Mouse (Mus musculus) megakaryocyte, adult 5-6 weeks (primary cell): ENCODE measurements around the gene Maml2. TPM values are rescaled to one million over a fixed set of nuclear protein-coding genes. Genes with fewer than 3 reads are reported as not detected.
A peak's percentile ranks its signal among the peaks of the same experiment; 100 is the strongest.

ENCODE experiments used
- ATAC-seq: 2 replicates; pipeline ENCODE4 v1.8.0; 2016; ENCODE audit warnings: mild to moderate bottlenecking, inconsistent platforms; ENCODE audit not compliant: poor library complexity, severe bottlenecking
- total RNA-seq, 2 experiments: library from RNA; stranded (forward) in 1 of 2; stranded (reverse) in 1 of 2; fragments of 153-499, 151-499 nt in 1 of 2; fragments of 221-1000, 200-1000 nt in 1 of 2; gene quantifications; 2 replicates each; pipeline versions ENCODE4 v1.2.3 to v1.2.4; 2015 to 2017

Gene Maml2
- total RNA-seq, 2 experiments from 2014 or later: 0.62 to 2.0 TPM

DNA sequence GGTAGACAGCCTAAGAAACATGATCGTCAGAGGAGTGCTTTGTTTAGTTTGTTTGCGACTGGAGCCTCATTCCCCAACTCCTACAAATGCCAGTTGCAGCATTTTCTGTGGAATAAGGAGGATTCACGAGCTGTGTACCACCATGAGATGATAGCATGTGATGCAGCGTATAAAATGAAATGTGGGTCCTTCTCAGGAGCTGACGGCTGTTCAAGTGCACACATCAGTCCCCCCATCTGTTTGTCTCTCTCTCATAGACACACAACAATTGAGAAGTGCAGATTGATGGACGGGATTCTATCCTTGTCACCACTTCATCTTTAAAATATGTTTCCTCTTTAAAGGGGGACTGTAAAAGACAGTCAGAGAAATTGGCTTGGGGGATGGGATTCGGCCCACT, 12.1 kb downstream of the Maml2 start:
- no peak for ATAC-seq

DNA sequence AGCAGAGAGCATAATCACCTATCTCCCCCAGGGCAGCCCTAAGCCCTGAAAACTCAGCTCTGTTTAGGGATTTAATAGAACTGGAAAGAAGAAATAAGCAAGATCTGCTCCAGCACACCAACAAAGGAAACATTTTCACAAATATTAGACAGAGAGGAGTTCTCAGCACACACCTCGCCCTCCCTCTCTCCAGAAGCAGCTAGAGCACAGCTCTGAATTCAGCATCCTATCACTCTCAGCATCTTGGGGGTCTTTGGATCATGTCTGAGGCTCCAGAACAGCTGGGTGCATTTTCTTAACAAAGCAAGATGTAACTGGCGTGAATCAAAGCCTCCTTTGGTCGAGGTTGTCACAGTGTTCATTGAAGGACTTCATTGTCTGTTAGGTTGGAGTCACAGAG, 12.5 kb downstream of the Maml2 start:
- no peak for ATAC-seq

DNA sequence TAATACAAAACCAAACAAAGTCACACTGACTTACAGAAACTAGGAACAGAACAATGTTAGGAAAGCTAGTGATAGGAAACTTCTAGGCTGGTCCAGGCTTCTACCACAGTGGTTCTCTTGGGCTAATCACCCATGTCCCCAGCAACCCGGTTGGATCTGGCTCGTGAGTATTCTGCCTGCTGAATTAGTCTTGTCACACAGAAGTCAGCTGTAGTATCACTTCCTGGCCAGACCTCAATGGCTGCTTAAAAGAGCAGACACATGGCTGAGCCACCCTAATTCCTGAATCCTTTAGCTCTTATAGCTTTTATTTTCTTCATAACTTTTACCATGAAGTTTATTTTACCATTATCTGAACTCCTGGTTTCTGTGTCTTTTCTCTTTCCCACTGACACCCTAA, 13.3 kb downstream of the Maml2 start:
- no peak for ATAC-seq

DNA sequence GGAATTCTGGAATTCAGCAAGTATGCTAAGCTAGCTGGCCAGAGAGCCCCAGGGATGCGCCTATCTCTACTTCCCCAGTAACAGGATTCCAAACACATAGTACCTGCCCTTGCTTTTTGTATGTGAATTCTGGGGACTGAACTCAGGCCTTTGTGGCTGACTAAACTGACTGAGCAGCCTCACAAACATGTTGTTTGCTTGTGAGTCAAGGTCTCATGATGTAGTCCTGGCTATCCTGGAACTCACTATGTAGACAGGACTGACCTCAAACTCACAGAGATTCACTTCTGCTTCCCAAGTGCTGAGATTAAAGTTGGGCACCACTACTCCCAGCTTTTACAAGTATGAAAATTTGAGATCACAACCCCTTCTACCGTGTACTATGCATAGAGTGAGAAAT, 16.2 kb downstream of the Maml2 start:
- no peak for ATAC-seq

DNA sequence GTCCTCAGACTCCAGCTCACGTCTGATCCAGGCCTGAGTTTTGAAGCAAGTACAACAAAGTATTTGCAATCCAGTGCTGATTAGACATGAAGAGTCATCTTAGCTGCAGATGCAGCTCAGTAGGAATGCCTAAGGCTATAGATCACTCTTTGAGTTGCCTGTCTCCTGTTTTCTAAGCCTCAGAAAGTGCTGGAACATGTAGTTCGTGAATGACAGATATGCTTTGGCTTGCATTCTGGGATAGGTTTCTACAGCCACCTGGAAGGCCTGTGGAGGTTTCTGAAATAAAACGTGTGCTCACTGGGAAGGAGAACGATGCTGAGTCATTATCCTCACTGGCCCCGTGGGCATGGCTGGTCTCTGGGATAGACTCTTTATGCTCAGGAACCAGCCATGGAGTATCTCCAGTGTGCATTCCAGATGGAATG, 16.8 kb downstream of the Maml2 start:
- no peak for ATAC-seq

DNA sequence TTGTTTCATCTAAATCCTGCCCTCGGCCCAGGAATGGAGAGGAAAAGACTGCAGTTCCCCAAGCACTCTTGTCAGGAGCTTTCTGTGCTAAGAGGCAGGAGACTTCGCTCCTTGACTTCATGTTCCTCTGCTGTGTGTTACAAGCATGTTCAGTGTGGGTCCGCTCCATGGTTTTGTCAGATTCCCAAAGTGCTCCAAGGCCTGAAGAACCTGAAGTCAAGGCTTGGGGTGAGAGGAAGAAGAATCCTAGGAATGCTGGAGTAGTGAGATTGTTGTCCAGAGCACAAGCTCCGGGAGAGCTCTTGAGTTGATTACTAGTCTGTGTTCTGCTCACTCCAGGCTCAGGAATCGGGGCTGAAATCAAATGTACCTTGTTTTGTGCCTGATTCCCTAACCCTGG, 17.6 kb downstream of the Maml2 start:
- no peak for ATAC-seq

DNA sequence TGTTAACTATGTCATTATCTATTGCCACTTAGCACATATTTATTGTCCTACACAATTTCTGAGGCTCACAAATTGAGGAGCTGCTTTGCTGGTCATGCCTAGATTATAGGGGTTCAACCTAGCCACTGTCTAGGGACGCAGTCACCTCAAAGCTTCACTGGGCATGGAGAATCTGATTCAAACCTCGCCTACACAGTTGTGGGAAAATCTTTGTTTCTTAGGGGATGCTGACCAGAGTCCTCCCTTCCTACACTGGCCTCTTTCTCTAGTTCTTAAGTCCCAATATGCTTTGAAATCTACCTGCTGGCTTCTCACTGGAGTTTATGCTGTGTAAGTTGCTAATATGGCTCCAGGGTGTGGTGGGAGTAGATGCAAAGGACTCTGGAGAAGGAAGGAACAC, 21.8 kb downstream of the Maml2 start:
- no peak for ATAC-seq

DNA sequence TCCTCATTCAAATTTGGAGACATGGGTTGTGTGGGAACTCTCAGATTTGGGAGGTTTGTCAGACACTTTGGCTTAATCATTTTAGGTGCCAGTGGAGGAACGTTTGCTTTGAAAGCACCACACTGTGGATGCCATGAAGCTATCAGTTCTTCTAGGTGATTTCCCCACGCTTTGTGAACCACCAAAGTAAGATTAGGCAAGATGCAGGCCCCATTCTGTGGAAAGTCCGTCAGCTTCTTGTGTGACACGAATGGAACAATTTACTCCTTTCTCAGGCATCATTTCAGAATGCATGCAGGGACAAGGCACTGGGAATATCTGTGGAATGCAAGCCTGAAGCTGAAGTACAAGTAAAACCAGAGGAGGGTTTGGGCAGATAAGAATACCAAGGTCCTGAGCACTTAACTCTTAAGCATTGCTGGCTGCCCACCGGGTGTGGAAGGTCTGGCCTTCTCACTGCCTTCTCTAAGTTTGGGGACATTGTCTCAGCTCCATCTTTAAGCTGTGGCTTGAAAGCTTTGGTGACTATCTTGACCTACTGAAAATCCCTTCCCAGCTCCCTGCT, 23.1 kb downstream of the Maml2 start:
- ATAC-seq: no peak

DNA sequence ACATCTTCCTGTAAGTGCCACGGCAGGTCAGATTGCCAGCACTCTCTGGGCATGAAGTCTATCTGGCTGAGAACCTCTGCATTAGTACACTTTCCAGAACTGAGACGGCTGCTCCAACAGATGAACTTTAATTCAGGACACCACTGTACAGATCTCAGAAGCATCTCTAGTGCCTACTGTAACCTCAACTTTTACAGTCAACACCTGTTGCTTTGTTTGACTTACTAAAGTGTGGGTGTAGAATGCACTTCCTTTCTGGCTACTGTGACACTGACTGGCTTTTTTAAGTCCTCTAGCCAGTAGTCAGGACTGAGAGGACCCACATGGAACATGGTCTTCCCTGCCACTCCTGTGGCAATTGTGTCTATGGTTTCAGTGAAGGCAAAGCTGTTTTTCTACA, 25.3 kb downstream of the Maml2 start:
- peak; percentile 52; the same call in 1 of the 2 replicates for ATAC-seq

DNA sequence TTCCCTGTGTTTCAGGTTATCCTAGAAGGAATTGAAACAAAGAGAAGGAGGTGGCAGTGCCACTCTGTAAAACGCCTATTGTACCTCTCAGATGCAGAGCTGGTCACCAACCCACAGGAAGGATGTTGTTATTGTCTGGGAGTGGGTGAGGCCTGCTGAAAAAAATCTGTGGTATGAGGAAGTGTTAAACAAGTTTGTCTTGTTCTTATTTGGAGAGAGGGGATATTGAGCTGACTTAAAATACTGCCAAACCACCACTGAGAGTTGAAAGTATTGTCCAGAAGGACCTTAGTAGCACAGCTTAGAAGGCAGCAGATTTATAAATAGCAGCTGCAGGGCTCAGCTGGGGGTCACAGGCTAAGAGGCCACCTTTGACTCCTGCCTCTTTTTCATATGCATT, 25.9 kb downstream of the Maml2 start:
- ATAC-seq: peak; percentile 78

DNA sequence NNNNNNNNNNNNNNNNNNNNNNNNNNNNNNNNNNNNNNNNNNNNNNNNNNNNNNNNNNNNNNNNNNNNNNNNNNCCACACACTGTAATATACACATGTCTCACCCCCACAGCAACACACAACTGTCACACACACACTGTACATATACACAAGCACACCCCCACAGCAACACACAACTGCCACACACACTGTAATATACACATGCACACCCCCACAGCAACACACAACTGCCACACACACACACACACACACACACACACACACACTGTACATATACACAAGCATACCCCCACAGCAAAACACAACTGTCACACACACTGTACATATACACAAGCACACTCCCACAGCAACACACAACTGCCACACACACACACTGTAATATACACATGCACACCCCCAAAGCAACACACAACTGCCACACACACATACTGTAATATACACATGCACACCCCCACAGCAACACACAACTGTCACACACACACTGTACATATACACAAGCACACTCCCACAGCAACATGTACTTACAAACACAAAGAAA, 116.5 kb downstream of the Maml2 start:
- no peak for ATAC-seq

DNA sequence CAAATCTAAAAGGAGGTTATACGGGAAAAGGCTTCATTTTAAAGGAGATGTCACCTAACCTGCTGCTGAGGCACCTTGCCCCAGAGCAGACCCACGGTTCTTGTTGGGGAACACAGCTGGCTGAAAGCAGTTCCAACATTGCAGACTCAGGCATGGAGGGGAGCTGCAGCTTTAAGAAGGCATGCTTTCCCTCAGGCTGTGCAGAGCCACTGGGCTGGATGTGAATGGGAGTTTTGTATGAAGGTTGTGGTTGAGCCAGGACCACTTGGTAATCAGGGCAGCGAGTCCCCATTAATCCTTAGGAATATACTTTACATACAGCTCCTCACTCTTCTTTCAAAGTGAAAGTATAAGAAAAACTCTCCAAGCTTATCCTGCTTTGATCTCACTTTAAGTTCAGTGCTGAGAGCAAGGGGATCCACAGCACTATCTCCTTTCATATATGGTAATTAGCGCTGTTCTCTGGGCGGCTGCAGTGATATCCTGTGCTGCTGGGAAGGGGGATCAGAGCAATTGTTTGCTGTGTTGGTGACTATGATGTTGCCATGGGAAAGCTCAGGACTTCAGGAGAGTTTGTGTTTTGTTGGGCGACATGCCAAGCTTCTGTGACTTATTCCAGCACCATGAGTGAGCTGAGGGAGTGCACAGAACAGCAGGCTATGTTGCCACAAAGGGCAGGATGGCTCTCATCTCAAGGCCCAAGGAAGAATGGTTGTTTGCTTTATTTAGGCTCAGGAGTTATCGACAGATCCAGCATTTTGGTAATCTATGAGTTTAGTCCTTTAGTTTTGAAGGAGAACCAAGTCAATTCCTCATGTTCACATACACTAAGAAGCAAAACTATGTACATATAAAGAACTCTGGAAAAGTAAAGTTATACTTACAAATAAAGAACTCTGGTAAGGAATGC, 127.5 kb downstream of the Maml2 start:
- ATAC-seq: no peak

DNA sequence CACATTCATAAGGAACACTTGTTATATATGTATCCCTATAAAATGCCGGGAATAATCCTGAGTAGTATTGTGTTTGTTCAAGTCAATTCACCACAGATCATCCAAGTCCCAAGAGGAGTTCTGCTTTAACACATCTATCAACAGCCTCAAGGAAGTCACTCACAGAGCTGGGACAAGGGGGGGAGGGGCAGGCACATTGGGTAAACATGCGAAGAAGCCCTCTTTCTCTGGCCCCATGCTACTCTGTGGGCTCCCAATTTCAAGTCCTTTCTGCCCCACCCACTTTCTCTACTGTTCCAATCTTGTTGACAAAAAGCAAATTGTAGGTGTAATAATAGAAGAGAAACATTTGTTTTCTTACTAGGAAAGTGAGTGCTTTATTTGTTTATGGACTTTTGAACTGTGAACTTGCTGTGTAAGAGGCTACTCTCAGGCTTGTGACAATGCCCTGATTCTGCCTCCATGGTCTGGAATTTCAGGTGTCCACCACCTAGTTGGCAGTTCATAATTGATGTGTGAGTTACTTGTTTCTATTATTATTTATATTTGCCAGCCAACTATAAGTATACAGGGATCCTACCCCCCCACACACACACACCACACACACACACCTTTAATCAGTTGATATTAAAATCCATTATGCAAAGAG, 131.8 kb downstream of the Maml2 start:
- no peak for ATAC-seq

DNA sequence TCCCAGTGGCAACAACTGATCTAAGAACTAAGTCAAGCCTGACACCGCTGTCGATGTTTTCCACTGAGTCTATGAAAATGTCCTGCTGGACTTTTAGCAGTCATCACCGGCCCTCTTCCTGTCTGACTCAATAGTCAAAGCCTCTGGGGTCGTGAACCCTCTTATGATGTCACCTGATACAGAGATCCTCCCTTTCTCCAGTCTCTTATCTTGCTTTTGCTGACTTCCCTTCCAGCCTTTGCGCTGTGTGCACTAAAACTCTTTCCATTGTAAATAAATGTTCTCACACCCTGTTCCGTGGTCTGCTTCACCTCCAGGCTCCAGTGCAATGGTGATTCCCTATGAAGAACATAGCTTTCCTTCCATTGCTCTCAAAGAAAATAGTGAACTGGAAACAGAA, 132.5 kb downstream of the Maml2 start:
- ATAC-seq: no peak

DNA sequence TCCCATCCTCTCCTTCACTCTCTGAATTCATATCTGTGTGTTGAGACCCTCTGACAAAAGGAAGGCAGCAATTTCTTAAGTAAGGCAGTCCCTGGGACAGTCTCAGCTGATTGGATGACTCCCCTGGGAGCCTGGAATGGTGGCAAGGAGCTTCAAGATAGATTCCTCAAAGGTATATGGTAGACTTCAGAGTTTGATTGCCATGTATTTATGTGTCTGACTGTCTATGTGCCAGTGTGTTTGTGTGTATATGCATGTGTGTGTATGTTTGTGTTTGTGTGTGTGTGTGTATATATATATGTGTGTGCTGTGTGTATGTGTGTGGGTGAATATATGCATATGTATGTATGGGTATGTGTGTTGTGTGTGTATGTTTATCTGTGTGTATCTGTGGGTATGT, 133.0 kb downstream of the Maml2 start:
- ATAC-seq: no peak

DNA sequence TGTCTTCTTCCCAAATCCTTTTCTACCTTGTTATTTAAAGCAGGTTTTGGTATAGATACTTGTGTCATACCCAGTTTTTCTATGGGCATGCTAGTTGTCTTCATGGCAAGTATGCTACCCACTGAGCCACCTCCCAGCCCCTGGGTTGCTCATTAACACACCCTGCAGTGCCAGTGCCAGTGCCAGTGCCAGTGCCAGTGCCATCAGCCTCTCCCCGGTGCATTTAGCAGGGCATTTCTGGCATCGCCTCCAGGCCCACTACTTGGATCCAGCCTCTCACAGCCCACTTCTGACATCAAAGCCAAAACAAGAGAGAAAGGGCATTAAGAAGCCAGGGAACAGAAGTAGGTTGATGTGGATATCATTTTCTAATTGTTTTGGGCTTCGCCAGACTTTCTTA, 133.9 kb downstream of the Maml2 start:
- no peak for ATAC-seq

DNA sequence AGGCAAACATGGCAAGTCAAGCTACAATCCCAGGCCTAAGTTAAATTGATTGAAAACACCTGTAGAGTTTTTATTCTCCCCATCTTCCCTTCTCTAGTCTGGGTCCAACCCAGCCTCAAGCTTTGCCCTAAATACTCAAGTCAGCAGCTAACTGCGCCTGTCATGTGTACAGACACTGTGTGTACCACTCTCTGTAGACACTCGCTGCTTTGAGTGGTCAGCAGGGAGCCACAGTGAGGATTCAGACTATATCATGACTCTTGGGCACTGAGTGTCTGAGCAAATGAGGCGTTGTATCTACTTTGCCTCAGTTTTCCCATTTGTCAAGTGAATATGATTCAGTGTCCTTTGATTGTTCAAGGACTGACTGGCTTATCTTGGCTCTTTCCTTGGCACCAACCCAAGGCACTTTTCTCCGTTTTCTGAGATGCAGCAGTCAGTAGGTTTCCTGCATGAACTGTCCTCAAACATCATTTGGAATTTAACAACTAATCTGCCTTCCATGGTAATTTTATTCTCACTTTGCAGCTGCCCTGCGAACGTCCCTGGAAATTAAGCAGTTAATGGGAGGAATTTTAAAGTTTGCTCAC, 135.8 kb downstream of the Maml2 start:
- ATAC-seq: no peak

DNA sequence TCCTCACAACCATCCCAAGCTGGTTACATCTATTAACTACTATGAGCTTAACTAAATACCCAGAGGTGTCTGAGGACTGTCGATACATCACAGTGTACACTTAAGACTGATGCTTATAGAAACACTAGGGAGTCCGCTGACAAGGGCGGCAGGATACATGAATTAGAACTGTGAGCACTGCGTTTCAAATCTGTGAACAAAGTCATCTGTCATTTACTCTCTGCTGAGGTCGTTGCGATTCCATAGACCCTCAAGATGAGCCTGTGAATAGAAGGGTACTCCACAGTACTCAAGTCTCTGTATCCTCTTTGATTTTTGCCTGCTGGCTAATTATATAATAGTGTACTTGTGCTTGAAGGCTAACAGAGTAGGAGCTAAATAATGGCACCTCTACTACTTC, 143.2 kb downstream of the Maml2 start:
- ATAC-seq: no peak

DNA sequence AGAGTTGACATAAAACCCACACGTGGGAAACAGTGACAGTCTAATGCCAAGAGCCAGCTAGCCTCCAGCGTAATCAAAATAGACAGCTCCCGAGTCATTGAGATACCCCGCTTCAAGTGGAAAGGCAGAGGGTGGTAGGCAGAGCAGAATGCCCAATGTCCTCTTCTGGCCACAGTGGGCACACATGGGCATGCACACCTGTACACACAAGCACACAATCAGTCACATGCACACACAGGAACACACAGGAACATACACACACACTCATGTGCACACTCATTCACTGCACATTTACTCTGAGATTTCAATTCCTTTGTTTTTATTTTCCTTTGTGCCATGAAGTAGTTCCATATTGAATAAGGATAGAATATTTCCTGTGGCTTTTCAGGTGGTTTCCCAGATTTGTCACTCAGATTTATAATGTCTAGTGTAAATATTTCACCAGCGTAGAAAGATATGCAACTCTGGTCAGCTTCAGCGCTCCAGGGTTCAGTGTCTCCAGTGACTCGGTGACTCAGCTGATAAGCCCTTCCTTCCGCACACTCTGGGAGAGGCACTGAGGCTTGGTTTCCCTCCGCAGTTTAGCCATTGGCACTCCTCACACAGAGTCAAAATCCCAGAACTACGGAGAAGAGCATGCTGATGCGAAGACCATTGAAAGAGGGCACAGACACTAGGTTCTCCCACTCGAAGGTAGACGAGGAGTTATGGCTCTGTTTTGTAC, 144.4 kb downstream of the Maml2 start:
- ATAC-seq: no peak

DNA sequence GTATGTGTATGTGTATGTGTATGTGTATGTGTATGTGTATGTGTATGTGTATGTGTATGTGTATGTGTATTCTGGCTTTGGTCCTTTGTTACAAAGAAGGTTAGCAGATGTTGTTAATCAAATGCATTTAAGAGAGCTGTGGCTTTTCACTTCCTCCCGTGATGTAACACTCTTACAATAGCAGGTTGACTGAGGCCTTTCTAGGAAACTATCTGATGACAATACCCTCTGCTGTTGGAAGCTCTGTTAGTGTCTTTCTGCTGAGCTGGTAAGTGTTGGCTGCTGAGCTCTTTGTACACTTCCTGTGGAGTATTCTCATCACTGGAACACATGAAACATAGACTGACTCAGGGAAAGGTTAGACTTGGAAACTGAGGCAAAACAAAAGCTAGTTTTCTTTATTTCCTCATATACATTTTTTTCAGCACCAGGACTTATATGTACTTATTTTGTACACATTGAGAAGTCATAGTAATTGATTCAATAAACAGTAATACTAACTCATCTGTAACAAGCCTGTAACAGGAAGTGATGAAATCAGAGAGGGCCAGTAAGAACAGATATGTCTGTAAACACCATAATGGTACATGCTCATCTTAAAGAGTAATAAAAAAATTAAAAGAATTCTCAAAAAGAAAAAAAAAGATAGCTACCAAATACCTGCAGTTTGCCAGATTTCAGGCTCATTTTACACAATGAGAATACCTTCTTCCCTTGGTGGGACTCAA, 145.9 kb downstream of the Maml2 start:
- peak; percentile 87 for ATAC-seq
